Mouse (Mus musculus): ENCODE data around the gene Snx11. TPM values are rescaled to one million over a fixed set of nuclear protein-coding genes. Genes with fewer than 3 reads are reported as not detected.

Snx11 gene
- total and polyA plus RNA-seq, 2 experiments from 2014 or later: 36.5 to 71.4 TPM

GRCm38 (mm10) chr11:96775063-96775462 is 2.3 kb downstream of the Snx11 start:
- no peak for TF ChIP-seq CTCF (IDR thresholded peaks at IDR 0.05; ENCODE audit: low read depth)
- Histone ChIP-seq H3K4me1 (ENCODE audit: insufficient read depth, low read length) (peaks cover 5% of the 10 kb centered on the region; the same call in 1 of the 2 replicates), H3K4me3 (ENCODE audit: low read length) (no peak overlapping the region), H3K9me3 (ENCODE audit: low read length) (no peaks in the 10 kb centered on the region), H3K27ac (0 out of 2 replicates have a peak overlapping the region, but pooled peaks have one; percentile 22), H3K36me3 (ENCODE audit: insufficient read depth, low read length) (peaks cover 31% of the 10 kb centered on the region), H3K9ac (replicated peaks; ENCODE audit: low read length) (no peak overlapping the region), H3K4me2 (ENCODE audit: low read depth, low read length) (peak overlapping the region; percentile 79; the same call in 1 of the 2 replicates), H3K27me3 (ENCODE audit: insufficient read depth, low read length) (no peaks in the 10 kb centered on the region)
- peak; percentile 37 for DNase-seq (ENCODE audit: low spot score)
- 75% methylated on average over 8 of the region's 8 CpGs for WGBS
- ATAC-seq: no peak

- H3K27ac ChIP-seq: 0 out of 2 replicates have a peak overlapping the region, but pooled peaks have one; percentile 22
- ATAC-seq (no peak), DNase-seq (ENCODE audit: low spot score) (peak; percentile 50)
- peaks cover 5% of the 10 kb centered on the region; the same call in 1 of the 2 replicates for H3K4me1 ChIP-seq (ENCODE audit: insufficient read depth, low read length)
- H3K36me3 ChIP-seq (ENCODE audit: insufficient read depth, low read length): peaks cover 36% of the 10 kb centered on the region
- 81% methylated on average over 3 of the region's 3 CpGs for WGBS
- no peaks in the 10 kb centered on the region for H3K27me3 ChIP-seq (ENCODE audit: insufficient read depth, low read length)
- H3K9ac ChIP-seq (replicated peaks; ENCODE audit: low read length): no peak overlapping the region
- peak; percentile 32 for TF ChIP-seq CTCF (IDR thresholded peaks at IDR 0.05; ENCODE audit: low read depth)
- no peak overlapping the region for H3K4me3 ChIP-seq (ENCODE audit: low read length)
- H3K4me2 ChIP-seq (ENCODE audit: low read depth, low read length): no peak overlapping the region; the same call in 1 of the 2 replicates
- H3K9me3 ChIP-seq (ENCODE audit: low read length): no peaks in the 10 kb centered on the region
These were observed 2.8 kb downstream of the Snx11 start for GRCm38 (mm10) chr11:96774536-96774935.

- no peak overlapping the region for H3K9ac ChIP-seq (replicated peaks; ENCODE audit: low read length)
- H3K4me2 ChIP-seq (ENCODE audit: low read depth, low read length): no peak overlapping the region
- ATAC-seq (no peak), DNase-seq (ENCODE audit: low spot score) (no peak)
- 96% methylated on average over 9 of the region's 9 CpGs for WGBS
- no peak for TF ChIP-seq CTCF (IDR thresholded peaks at IDR 0.05; ENCODE audit: low read depth)
- no peak overlapping the region for H3K27ac ChIP-seq
- no peak overlapping the region for H3K4me3 ChIP-seq (ENCODE audit: low read length)
- no peaks in the 10 kb centered on the region for H3K27me3 ChIP-seq (ENCODE audit: insufficient read depth, low read length)
- H3K9me3 ChIP-seq (ENCODE audit: low read length): no peaks in the 10 kb centered on the region
- H3K4me1 ChIP-seq (ENCODE audit: insufficient read depth, low read length): peaks cover 5% of the 10 kb centered on the region; the same call in 1 of the 2 replicates
- H3K36me3 ChIP-seq (ENCODE audit: insufficient read depth, low read length): peaks cover 56% of the 10 kb centered on the region
These were observed 4.9 kb downstream of the Snx11 start for GRCm38 (mm10) chr11:96772413-96772812.

- WGBS: 96% methylated on average over 9 of the region's 9 CpGs
These were observed 5.9 kb downstream of the Snx11 start for GRCm38 (mm10) chr11:96771274-96771975.

GRCm38 (mm10) chr11:96768240-96768639 is 9.1 kb downstream of the Snx11 start:
- Histone ChIP-seq H3K4me1 (ENCODE audit: insufficient read depth, low read length) (no peaks in the 10 kb centered on the region; the same call in 1 of the 2 replicates), H3K4me2 (ENCODE audit: low read depth, low read length) (no peak overlapping the region), H3K36me3 (ENCODE audit: insufficient read depth, low read length) (peaks cover 56% of the 10 kb centered on the region), H3K4me3 (ENCODE audit: low read length) (no peak overlapping the region), H3K9me3 (ENCODE audit: low read length) (no peaks in the 10 kb centered on the region), H3K9ac (replicated peaks; ENCODE audit: low read length) (0 out of 2 replicates have a peak overlapping the region, but pooled peaks have one; percentile 21), H3K27ac (peak overlapping the region; percentile 56; the same call in 1 of the 2 replicates), H3K27me3 (ENCODE audit: insufficient read depth, low read length) (no peaks in the 10 kb centered on the region)
- ATAC-seq: no peak
- WGBS: 62% methylated on average over 9 of the region's 9 CpGs
- no peak for DNase-seq (ENCODE audit: low spot score)
- TF ChIP-seq CTCF (IDR thresholded peaks at IDR 0.05; ENCODE audit: low read depth): no peak

More at GRCm38 (mm10) chr11:96771274-96771975, 5.9 kb downstream of the Snx11 start:
- H3K4me1 ChIP-seq (ENCODE audit: insufficient read depth, low read length): peaks cover under 1% of the 10 kb centered on the region; the same call in 1 of the 2 replicates
- no peak for ATAC-seq
- no peaks in the 10 kb centered on the region for H3K27me3 ChIP-seq (ENCODE audit: insufficient read depth, low read length)
- TF ChIP-seq CTCF (IDR thresholded peaks at IDR 0.05; ENCODE audit: low read depth): no peak
- H3K36me3 ChIP-seq (ENCODE audit: insufficient read depth, low read length): peaks cover 56% of the 10 kb centered on the region
- no peak overlapping the region for H3K27ac ChIP-seq
- no peak overlapping the region for H3K4me2 ChIP-seq (ENCODE audit: low read depth, low read length)
- no peaks in the 10 kb centered on the region for H3K9me3 ChIP-seq (ENCODE audit: low read length)
- H3K9ac ChIP-seq (replicated peaks; ENCODE audit: low read length): no peak overlapping the region
- no peak for DNase-seq (ENCODE audit: low spot score)
- H3K4me3 ChIP-seq (ENCODE audit: low read length): no peak overlapping the region

- WGBS: 24% methylated on average over 7 of the region's 7 CpGs
- ATAC-seq (peak; percentile 60; the same call in 1 of the 2 replicates), DNase-seq (ENCODE audit: low spot score) (peak; percentile 77)
- H3K4me3 ChIP-seq (ENCODE audit: low read length): no peak overlapping the region
- H3K9me3 ChIP-seq (ENCODE audit: low read length): no peaks in the 10 kb centered on the region
- H3K36me3 ChIP-seq (ENCODE audit: insufficient read depth, low read length): peaks cover 45% of the 10 kb centered on the region
- no peak overlapping the region for H3K4me2 ChIP-seq (ENCODE audit: low read depth, low read length)
- no peak overlapping the region for H3K9ac ChIP-seq (replicated peaks; ENCODE audit: low read length)
- TF ChIP-seq CTCF (IDR thresholded peaks at IDR 0.05; ENCODE audit: low read depth): no peak
- H3K27ac ChIP-seq: peak overlapping the region; percentile 41; the same call in 1 of the 2 replicates
- peaks cover 4% of the 10 kb centered on the region; the same call in 1 of the 2 replicates for H3K4me1 ChIP-seq (ENCODE audit: insufficient read depth, low read length)
- no peaks in the 10 kb centered on the region for H3K27me3 ChIP-seq (ENCODE audit: insufficient read depth, low read length)
These were observed 10.3 kb downstream of the Snx11 start for GRCm38 (mm10) chr11:96767096-96767495.

Measured in hindbrain, postnatal 0 days (tissue).